Mouse (Mus musculus) hindbrain, postnatal 0 days (tissue): ENCODE data around the gene Rap1gap2. TPM values are rescaled to one million over a fixed set of nuclear protein-coding genes. Genes with fewer than 3 reads are reported as not detected.

ENCODE experiments used
- ATAC-seq: fragments of 200-750 bp; cut with Nextera tagmentation; 2 replicates; pipeline ENCODE4 v1.8.0; 2017; ENCODE audit warnings: mild to moderate bottlenecking, moderate TSS enrichment, moderate library complexity
- DNase-seq: peaks from one replicate; pipeline ENCODE4 v3.0.0-alpha.2; 2015; ENCODE audit warnings: low spot score
- H3K27ac ChIP-seq: fragments of 300-500 bp; sonication (generic); 2 replicates; pipeline ENCODE4 v1.5.1; 2014; ENCODE audit warnings: mild to moderate bottlenecking
- H3K27me3 ChIP-seq: fragments of 300-500 bp; sonication (generic); 2 replicates; pipeline ENCODE4 v1.6.1; 2014; ENCODE audit warnings: low read length, mixed read lengths; ENCODE audit not compliant: insufficient read depth
- H3K36me3 ChIP-seq: fragments of 300-500 bp; sonication (generic); 2 replicates; pipeline ENCODE4 v1.6.1; 2014; ENCODE audit warnings: low read length, mixed read lengths; ENCODE audit not compliant: insufficient read depth
- H3K4me1 ChIP-seq: fragments of 300-500 bp; sonication (generic); 2 replicates; pipeline ENCODE4 v1.6.1; 2014; ENCODE audit warnings: antibody characterized with exemption, low read length, mixed read lengths; ENCODE audit not compliant: insufficient read depth
- H3K4me2 ChIP-seq: fragments of 300-500 bp; sonication (generic); 2 replicates; pipeline ENCODE4 v1.6.1; 2014; ENCODE audit warnings: low read depth, mild to moderate bottlenecking, low read length, moderate library complexity, mixed read lengths
- H3K4me3 ChIP-seq: fragments of 300-500 bp; sonication (generic); 2 replicates; pipeline ENCODE4 v1.5.1; 2014; ENCODE audit warnings: low read length
- H3K9ac ChIP-seq: fragments of 300-500 bp; sonication (generic); replicated peaks from 2 replicates; pipeline ENCODE4 v1.6.1; 2014; ENCODE audit warnings: mild to moderate bottlenecking, low read length, moderate library complexity, mixed read lengths
- H3K9me3 ChIP-seq: fragments of 300-500 bp; sonication (generic); 2 replicates; pipeline ENCODE4 v1.6.1; 2016; ENCODE audit warnings: low read length, mixed read lengths
- CTCF ChIP-seq: IDR thresholded peaks from 2 replicates; pipeline ENCODE4 v1.5.1; 2016; ENCODE audit warnings: antibody characterized with exemption, control low read depth, low read depth
- WGBS: fragments of 180-500 bp; shearing (Covaris S2); extraction: QIAGEN DNeasy Blood & Tissue Kit; methylation state at CpG from one replicate; pipeline ENCODE4 v1.1.7; 2014; 5-methylcytosine and 5-hydroxymethylcytosine counted together
- polyA plus RNA-seq: library from polyadenylated mRNA; unstranded; fragments of >200 nt; fragmentation: Nextera tagmentation; extraction: Ambion mirVana; gene quantifications from 2 replicates; pipeline ENCODE4 v1.2.1, GENCODE M21; 2015
- total RNA-seq: library from RNA; depleted of rRNA; stranded (reverse); fragments of >200 nt; gene quantifications from 2 replicates; pipeline ENCODE4 v1.2.3, GENCODE M21; 2014

Rap1gap2 gene
- total and polyA plus RNA-seq, 2 experiments from 2014 or later = 9.9 to 55.5 TPM

DNA sequence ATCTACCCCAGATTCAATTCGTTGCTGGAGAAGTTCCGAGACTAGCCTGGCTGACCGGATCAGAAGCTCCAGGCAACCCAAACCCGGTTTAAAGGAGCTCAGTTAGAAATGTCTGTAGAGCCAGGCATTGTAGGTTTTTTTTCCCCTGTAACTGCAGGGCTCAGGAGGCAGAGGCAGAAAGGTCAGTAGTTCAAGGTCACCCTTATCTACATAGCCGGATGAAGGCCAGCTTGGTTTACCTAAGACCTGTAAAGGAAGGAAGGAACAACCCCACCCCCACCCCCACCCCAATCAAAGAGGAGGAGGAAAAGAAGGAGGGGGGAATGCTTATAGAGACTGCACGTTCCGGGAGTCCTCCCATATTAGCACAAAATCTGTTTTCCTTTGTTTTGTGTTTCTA is 722 bp upstream of the Rap1gap2 start:
- H3K4me3 ChIP-seq = no peak overlapping the region
- DNase-seq = no peak
- no peaks in the 10 kb centered on the region for H3K9me3 ChIP-seq
- 16% methylated on average over 7 of the region's 7 CpGs for WGBS
- H3K27me3 ChIP-seq = peaks cover 17% of the 10 kb centered on the region
- H3K9ac ChIP-seq = no peak overlapping the region
- H3K27ac ChIP-seq = no peak overlapping the region
- peak overlapping the region; percentile 90 for H3K4me2 ChIP-seq
- TF ChIP-seq CTCF = no peak
- no peaks in the 10 kb centered on the region for H3K36me3 ChIP-seq
- no peak for ATAC-seq
- H3K4me1 ChIP-seq = peaks cover 5% of the 10 kb centered on the region; the same call in 1 of the 2 replicates

DNA sequence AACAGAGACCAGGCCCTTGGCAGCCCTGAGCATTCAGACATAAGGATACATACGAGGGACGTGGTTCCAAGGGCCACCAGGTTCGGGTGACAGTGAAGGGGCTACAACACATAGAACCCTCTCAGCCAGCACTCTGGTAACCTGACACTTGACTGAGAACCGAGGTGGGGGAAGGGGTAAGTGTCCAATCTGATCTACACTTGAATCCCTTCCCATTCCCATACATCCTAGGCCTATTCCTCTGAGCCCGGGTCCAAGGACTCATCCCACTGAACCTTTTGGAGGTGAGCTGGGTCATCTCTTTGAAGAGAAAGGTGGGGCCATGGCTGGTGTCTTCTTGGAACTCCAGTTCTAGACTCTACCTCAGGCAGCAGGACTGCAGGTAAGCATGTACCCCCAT is 647 bp downstream of the Rap1gap2 start:
- DNase-seq (no peak), ATAC-seq (no peak)
- Histone ChIP-seq H3K9ac (no peak overlapping the region), H3K4me1 (peaks cover 5% of the 10 kb centered on the region; the same call in 1 of the 2 replicates), H3K36me3 (no peaks in the 10 kb centered on the region), H3K4me2 (peak overlapping the region; percentile 90), H3K27me3 (peaks cover 17% of the 10 kb centered on the region), H3K9me3 (no peaks in the 10 kb centered on the region), H3K4me3 (peak overlapping the region; percentile 48), H3K27ac (no peak overlapping the region)
- WGBS = 30% methylated on average over 5 of the region's 5 CpGs
- TF ChIP-seq CTCF = no peak

DNA sequence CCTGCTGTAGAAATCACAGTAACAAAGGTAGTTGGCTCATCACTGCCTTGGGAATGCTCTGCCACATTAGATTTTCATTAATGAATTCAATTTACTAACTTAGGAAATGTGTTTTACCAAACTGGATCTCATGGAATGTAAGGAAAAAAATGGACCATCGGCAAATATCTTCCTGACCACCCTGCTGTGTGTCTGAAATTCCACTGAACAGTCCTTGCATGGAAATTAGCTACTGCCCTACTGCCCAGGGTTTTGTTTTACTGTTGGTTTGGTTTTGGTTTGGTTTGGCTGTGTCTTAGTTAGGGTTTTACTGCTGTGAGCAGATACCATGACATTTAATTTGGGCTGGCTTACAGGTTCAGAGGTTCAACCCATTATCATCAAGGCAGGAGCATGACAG is 8.4 kb downstream of the Rap1gap2 start:
- Histone ChIP-seq H3K27me3 (no peaks in the 10 kb centered on the region), H3K9ac (no peak overlapping the region), H3K4me1 (no peaks in the 10 kb centered on the region), H3K4me2 (no peak overlapping the region), H3K4me3 (no peak overlapping the region), H3K9me3 (no peaks in the 10 kb centered on the region), H3K27ac (no peak overlapping the region), H3K36me3 (no peaks in the 10 kb centered on the region)
- ATAC-seq = no peak
- WGBS = 58% methylated on average over 1 of the region's 1 CpGs
- no peak for TF ChIP-seq CTCF
- no peak for DNase-seq

GRCm38 (mm10) chr11:74597990-74598337 is 12.8 kb downstream of the Rap1gap2 start:
- no peaks in the 10 kb centered on the region for H3K9me3 ChIP-seq
- no peak overlapping the region for H3K4me2 ChIP-seq
- H3K27ac ChIP-seq = no peak overlapping the region
- peak; percentile 24 for TF ChIP-seq CTCF
- H3K4me1 ChIP-seq = no peaks in the 10 kb centered on the region
- no peaks in the 10 kb centered on the region for H3K27me3 ChIP-seq
- no peak overlapping the region for H3K9ac ChIP-seq
- no peak overlapping the region for H3K4me3 ChIP-seq
- DNase-seq = no peak
- H3K36me3 ChIP-seq = no peaks in the 10 kb centered on the region
- no peak for ATAC-seq

DNA sequence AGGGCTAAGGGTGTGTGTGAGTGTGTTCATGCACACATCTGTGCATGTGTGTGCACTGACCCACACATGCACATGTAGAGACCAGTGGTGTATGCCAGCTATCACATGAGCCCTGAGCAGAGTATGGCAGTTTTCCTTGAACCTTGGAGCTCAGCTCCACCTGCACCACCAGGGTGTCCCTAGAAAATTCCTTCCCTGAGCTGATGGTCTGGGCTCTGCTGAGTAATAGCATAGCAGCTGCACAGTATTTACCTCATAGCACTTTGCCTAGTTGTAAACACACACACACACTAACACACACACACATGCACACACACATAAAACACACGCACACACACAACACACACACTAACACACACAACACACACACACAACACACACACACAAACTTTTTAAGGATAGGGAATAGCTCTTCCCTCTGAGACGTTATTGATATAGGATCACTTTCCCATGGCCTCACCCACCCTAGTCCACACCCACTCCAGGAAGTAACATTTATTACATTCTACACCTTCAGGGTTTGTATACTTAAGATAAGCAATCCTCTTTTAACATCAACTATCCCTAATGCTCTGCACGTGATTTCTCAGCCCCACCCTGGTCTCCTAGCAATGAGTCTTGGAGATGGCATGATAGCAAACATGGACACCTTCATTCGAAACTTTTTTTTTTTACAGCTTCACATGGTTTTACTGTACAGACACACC is 13.3 kb downstream of the Rap1gap2 start:
- no peaks in the 10 kb centered on the region for H3K27me3 ChIP-seq
- H3K9me3 ChIP-seq = no peaks in the 10 kb centered on the region
- no peak for ATAC-seq
- no peaks in the 10 kb centered on the region for H3K36me3 ChIP-seq
- H3K4me3 ChIP-seq = no peak overlapping the region
- H3K4me2 ChIP-seq = no peak overlapping the region
- H3K27ac ChIP-seq = no peak overlapping the region
- no peak for DNase-seq
- H3K9ac ChIP-seq = no peak overlapping the region
- WGBS = 86% methylated on average over 4 of the region's 4 CpGs
- no peaks in the 10 kb centered on the region for H3K4me1 ChIP-seq
- TF ChIP-seq CTCF = no peak

DNA sequence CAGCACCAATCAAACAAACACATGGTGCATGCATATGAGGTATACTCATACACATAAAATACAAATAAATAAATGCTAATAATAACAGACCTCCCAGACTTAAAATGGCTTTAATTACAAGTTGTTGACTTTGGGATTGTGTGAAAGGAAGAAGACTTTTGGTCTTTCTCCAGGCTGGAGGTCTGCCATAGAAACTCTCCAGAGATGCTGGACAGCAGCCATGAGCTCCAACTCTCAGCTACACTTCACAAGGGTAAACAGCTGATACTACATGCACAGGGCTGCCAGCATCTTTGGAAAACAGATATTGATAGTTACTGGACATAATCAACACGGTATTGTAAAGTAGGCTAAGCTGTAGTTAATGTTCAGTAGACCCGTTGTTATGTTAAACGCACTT is 18.5 kb downstream of the Rap1gap2 start:
- 75% methylated on average over 3 of the region's 3 CpGs for WGBS
- Histone ChIP-seq H3K9ac (no peak overlapping the region), H3K27ac (no peak overlapping the region), H3K36me3 (no peaks in the 10 kb centered on the region), H3K9me3 (no peaks in the 10 kb centered on the region), H3K27me3 (no peaks in the 10 kb centered on the region; the same call in 1 of the 2 replicates), H3K4me1 (peaks cover 7% of the 10 kb centered on the region; the same call in 1 of the 2 replicates), H3K4me3 (no peak overlapping the region), H3K4me2 (no peak overlapping the region)
- no peak for TF ChIP-seq CTCF
- DNase-seq = no peak
- no peak for ATAC-seq

DNA sequence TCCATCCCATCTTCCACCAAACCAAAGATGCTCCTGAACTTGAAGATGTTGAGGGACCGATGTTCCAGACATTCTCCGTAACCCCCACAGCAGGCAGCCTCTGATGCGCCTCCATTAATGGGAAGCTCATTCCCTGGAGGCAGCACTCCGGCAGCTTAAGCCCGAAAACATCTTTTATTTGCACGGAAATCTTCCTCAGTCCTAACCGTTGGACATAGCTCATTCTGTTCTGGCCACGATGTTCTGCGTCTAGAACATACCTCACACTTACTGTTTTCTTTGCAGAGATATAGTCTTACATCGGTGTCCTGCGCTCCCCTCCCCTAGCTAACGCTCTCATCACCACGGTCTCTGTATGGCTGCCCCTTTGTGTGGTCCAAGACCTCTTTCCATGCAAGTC is 20.0 kb downstream of the Rap1gap2 start:
- Histone ChIP-seq H3K36me3 (no peaks in the 10 kb centered on the region), H3K9ac (peak overlapping the region; percentile 61; the same call in 1 of the 2 replicates), H3K4me1 (peaks cover 7% of the 10 kb centered on the region; the same call in 1 of the 2 replicates), H3K4me3 (peak overlapping the region; percentile 50), H3K4me2 (peak overlapping the region; percentile 65), H3K27ac (peak overlapping the region; percentile 81; the same call in 1 of the 2 replicates), H3K27me3 (no peaks in the 10 kb centered on the region; the same call in 1 of the 2 replicates), H3K9me3 (no peaks in the 10 kb centered on the region)
- 28% methylated on average over 13 of the region's 13 CpGs for WGBS
- no peak for TF ChIP-seq CTCF
- DNase-seq (no peak), ATAC-seq (no peak)
